Mouse (Mus musculus): ENCODE data around the gene Ppp1r12c. TPM values are rescaled to one million over a fixed set of nuclear protein-coding genes. Genes with fewer than 3 reads are reported as not detected.
"Not testable (repeated sequence)": the region's sequence is repeated elsewhere in the genome, so short reads cannot be mapped to it uniquely, and the experiment has no call there.

Ppp1r12c gene
- polyA plus RNA-seq, 1 experiment from 2014 or later, result 18.3 TPM

DNA sequence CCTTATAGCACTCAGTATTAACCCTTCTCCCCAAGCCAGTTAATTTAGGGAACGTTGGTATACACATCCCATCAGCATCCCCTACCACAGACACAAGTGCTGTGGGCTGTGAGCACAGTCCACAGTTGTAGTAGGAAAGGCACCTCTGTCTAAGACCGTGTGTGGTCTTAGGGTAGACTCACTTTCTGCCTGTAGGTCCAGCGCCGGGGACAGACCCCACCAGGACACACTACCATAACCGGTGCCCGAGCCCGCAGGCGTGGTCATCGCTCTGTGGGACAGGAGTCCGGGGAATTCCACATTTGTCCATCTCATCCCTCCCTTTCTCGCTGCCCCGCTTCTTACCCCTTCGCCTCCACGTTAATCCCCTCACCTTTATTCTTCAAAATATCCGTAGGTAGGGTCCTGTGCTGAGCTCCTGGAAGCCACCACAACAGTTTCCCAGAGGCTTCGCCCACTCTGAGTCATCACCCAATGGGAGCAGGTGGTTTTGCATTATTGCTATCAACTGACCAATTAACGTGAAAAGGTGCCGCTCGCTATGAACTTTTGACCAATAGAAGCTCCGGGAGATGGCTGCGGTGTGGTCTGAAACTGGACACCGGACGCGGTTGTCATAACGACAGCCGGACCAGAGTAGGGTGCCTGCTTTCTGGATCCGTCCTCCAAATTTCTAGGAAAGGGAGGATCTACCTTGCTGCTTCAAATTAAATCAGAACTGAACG is 30.7 kb upstream of the Ppp1r12c start, which contains the start of gene Dnaaf3:
TSS of gene Dnaaf3 (minus strand) at position 449 of the 725 bp plus-strand sequence.
- Histone ChIP-seq H3K27ac (ENCODE audit: low read depth, low read length) (no peak within 1 kb of the TSS), H3K9ac (ENCODE audit: low read depth, low read length) (no peak within 1 kb of the TSS), H3K36me3 (ENCODE audit: control insufficient read depth, insufficient read depth, low read length) (no peaks in the 10 kb centered on the region), H3K4me3 (ENCODE audit: low read length) (peak within 1 kb of the TSS; percentile 25), H3K27me3 (replicated peaks; ENCODE audit: control insufficient read depth, insufficient read depth, low read length) (peaks cover 2% of the 10 kb centered on the region), H3K9me3 (ENCODE audit: control insufficient read depth, low read length) (no peaks in the 10 kb centered on the region), H3K4me2 (ENCODE audit: low read length) (peak within 1 kb of the TSS; percentile 46), H3K4me1 (ENCODE audit: control insufficient read depth, insufficient read depth, low read depth, low read length) (no peaks in the 10 kb centered on the region)
- 4% methylated on average over 28 of the region's 28 CpGs for WGBS
- peak; percentile 72 for ATAC-seq

DNA sequence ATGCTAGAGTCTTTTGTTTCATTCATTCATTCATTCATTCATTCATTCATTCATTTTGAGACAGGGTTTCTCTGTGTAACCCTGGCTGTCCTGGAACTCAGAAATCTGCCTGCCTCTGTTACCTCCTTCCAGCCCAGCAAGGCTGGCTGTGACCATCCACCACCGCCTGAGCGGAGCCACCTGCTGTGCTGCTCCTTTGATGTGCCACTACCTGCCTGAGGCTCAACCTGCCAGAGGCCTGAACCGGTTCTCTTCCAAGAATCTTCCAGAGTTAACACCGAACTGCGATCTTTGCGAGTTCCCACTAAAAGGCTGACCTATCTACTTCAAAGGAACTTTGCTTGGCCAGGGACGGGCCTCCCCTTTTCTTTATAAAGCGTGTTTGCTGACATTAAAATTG is 28.7 kb upstream of the Ppp1r12c start:
- H3K9ac ChIP-seq (ENCODE audit: low read depth, low read length); H3K9me3 ChIP-seq (ENCODE audit: control insufficient read depth, low read length); H3K4me3 ChIP-seq (ENCODE audit: low read length); H3K4me1 ChIP-seq (ENCODE audit: control insufficient read depth, insufficient read depth, low read depth, low read length); H3K27me3 ChIP-seq (replicated peaks; ENCODE audit: control insufficient read depth, insufficient read depth, low read length); H3K36me3 ChIP-seq (ENCODE audit: control insufficient read depth, insufficient read depth, low read length); ATAC-seq; H3K27ac ChIP-seq (ENCODE audit: low read depth, low read length); H3K4me2 ChIP-seq (ENCODE audit: low read length): not testable (repeated sequence)
- 59% methylated on average over 7 of the region's 8 CpGs for WGBS

- Histone ChIP-seq H3K9ac (ENCODE audit: low read depth, low read length) (no peak overlapping the region), H3K4me3 (ENCODE audit: low read length) (peak overlapping the region; percentile 7; the same call in 1 of the 2 replicates), H3K9me3 (ENCODE audit: control insufficient read depth, low read length) (no peaks in the 10 kb centered on the region), H3K27me3 (replicated peaks; ENCODE audit: control insufficient read depth, insufficient read depth, low read length) (peaks cover 2% of the 10 kb centered on the region), H3K27ac (ENCODE audit: low read depth, low read length) (no peak overlapping the region), H3K36me3 (ENCODE audit: control insufficient read depth, insufficient read depth, low read length) (no peaks in the 10 kb centered on the region), H3K4me1 (ENCODE audit: control insufficient read depth, insufficient read depth, low read depth, low read length) (peaks cover 3% of the 10 kb centered on the region; the same call in 1 of the 2 replicates), H3K4me2 (ENCODE audit: low read length) (peak overlapping the region; percentile 69)
- WGBS, result 44% methylated on average over 18 of the region's 18 CpGs
- peak; percentile 7; the same call in 1 of the 2 replicates for ATAC-seq
Measured at GRCm38 (mm10) chr7:4527302-4527689, 25.8 kb upstream of the Ppp1r12c start.

GRCm38 (mm10) chr7:4526341-4527301 is 25.1 kb upstream of the Ppp1r12c start:
- H3K9me3 ChIP-seq (ENCODE audit: control insufficient read depth, low read length), result no peaks in the 10 kb centered on the region
- H3K4me2 ChIP-seq (ENCODE audit: low read length), result peak overlapping the region; percentile 69
- WGBS, result 22% methylated on average over 40 of the region's 40 CpGs
- H3K4me3 ChIP-seq (ENCODE audit: low read length), result peak overlapping the region; percentile 38
- no peaks in the 10 kb centered on the region for H3K36me3 ChIP-seq (ENCODE audit: control insufficient read depth, insufficient read depth, low read length)
- peaks cover 2% of the 10 kb centered on the region for H3K27me3 ChIP-seq (replicated peaks; ENCODE audit: control insufficient read depth, insufficient read depth, low read length)
- peaks cover 3% of the 10 kb centered on the region; the same call in 1 of the 2 replicates for H3K4me1 ChIP-seq (ENCODE audit: control insufficient read depth, insufficient read depth, low read depth, low read length)
- H3K27ac ChIP-seq (ENCODE audit: low read depth, low read length), result peak overlapping the region; percentile 54
- peak overlapping the region; percentile 60 for H3K9ac ChIP-seq (ENCODE audit: low read depth, low read length)
- ATAC-seq, result peak; percentile 96

GRCm38 (mm10) chr7:4524212-4524922 is 22.9 kb upstream of the Ppp1r12c start, which contains the start of gene Tnni3:
TSS of gene Tnni3 (minus strand) at chr7:4524229.
- H3K9ac ChIP-seq (ENCODE audit: low read depth, low read length); H3K36me3 ChIP-seq (ENCODE audit: control insufficient read depth, insufficient read depth, low read length); H3K27me3 ChIP-seq (replicated peaks; ENCODE audit: control insufficient read depth, insufficient read depth, low read length); ATAC-seq; H3K4me3 ChIP-seq (ENCODE audit: low read length); H3K4me1 ChIP-seq (ENCODE audit: control insufficient read depth, insufficient read depth, low read depth, low read length); H3K4me2 ChIP-seq (ENCODE audit: low read length); H3K27ac ChIP-seq (ENCODE audit: low read depth, low read length); H3K9me3 ChIP-seq (ENCODE audit: control insufficient read depth, low read length): not testable (repeated sequence)
- 68% methylated on average over 15 of the region's 15 CpGs for WGBS

DNA sequence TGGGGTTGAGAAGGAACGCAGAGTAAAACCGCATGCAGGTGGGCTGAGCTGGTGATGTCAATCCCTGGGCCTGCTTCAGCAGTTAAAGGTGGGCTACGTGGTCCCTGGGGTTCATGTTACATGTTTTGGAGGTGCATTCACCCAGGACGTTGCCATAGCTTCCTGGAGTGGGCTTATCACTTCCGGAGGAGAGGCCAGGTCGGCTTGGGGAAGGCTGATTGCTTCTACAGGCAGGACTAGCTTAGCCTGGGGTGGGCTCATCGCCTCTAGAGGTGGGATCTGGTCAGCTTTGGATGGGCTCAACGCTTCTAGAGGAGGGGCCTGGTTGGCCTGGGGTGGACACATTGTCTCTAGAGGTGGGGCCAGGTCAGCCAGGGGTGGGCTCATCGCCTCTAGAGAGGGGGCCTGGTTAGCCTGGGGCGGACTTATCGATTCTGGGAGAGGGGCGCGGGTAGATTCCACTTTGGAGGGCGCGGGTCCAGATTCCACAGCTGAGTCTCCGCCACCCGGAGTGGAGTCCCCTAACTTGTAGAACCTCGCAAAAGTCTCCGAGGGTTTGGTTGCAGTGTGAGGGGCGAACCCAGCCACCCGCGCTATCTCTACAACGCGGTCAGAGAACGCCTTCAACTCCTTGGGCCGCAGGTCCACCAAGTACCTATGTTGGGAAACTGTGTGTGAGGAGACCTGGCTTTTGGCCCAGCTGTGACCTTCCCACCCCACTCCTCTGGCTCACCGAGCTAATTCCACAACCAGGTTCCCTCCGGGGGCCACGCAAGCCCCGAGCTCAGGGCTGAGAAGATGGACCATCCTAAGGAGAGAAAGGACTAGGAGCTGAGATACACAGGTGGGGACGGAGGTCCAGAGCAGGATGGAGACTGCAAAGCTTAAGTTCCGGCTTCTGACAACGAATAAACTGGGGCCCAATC is 22.0 kb upstream of the Ppp1r12c start:
- H3K4me2 ChIP-seq (ENCODE audit: low read length), result no peak overlapping the region
- 91% methylated on average over 33 of the region's 33 CpGs for WGBS
- no peak overlapping the region for H3K27ac ChIP-seq (ENCODE audit: low read depth, low read length)
- peaks cover 3% of the 10 kb centered on the region; the same call in 1 of the 2 replicates for H3K4me1 ChIP-seq (ENCODE audit: control insufficient read depth, insufficient read depth, low read depth, low read length)
- peaks cover 4% of the 10 kb centered on the region; the same call in 1 of the 2 replicates for H3K27me3 ChIP-seq (replicated peaks; ENCODE audit: control insufficient read depth, insufficient read depth, low read length)
- no peak overlapping the region for H3K9ac ChIP-seq (ENCODE audit: low read depth, low read length)
- H3K4me3 ChIP-seq (ENCODE audit: low read length), result no peak overlapping the region
- no peak for ATAC-seq
- H3K36me3 ChIP-seq (ENCODE audit: control insufficient read depth, insufficient read depth, low read length), result no peaks in the 10 kb centered on the region
- no peaks in the 10 kb centered on the region for H3K9me3 ChIP-seq (ENCODE audit: control insufficient read depth, low read length)

DNA sequence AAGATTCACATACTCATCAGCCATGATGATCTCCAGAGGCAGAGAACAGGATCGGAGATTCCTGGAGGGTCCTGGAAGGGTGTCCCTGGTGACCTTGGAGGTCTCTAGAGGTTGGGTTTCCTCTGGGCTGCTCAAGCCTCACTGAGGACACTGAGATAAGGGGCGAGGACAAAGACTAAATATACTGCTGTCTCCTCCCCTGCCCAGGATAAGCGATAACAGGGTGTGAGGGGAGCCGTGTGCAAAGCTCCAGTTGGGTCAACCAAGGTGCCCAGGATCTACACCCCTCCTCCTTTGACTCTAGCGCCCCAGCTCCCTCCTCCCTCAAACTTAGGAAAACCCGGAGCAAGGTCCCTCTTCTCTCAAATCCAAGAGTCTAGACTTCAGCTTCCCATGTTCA is 20.8 kb upstream of the Ppp1r12c start:
- H3K9ac ChIP-seq (ENCODE audit: low read depth, low read length), result no peak overlapping the region
- H3K9me3 ChIP-seq (ENCODE audit: control insufficient read depth, low read length), result no peaks in the 10 kb centered on the region
- H3K4me1 ChIP-seq (ENCODE audit: control insufficient read depth, insufficient read depth, low read depth, low read length), result peaks cover 3% of the 10 kb centered on the region; the same call in 1 of the 2 replicates
- 67% methylated on average over 5 of the region's 6 CpGs for WGBS
- H3K36me3 ChIP-seq (ENCODE audit: control insufficient read depth, insufficient read depth, low read length), result no peaks in the 10 kb centered on the region
- no peak overlapping the region for H3K4me3 ChIP-seq (ENCODE audit: low read length)
- no peak overlapping the region for H3K27ac ChIP-seq (ENCODE audit: low read depth, low read length)
- ATAC-seq, result no peak
- H3K27me3 ChIP-seq (replicated peaks; ENCODE audit: control insufficient read depth, insufficient read depth, low read length), result peaks cover 4% of the 10 kb centered on the region; the same call in 1 of the 2 replicates
- no peak overlapping the region for H3K4me2 ChIP-seq (ENCODE audit: low read length)
